Mouse (Mus musculus): ENCODE results near the gene Pik3r5. TPM values are rescaled to one million over a fixed set of nuclear protein-coding genes. Genes with fewer than 3 reads are reported as not detected.
A peak's percentile ranks its signal among the peaks of the same experiment; 100 is the strongest.

The Pik3r5 gene
- total and polyA plus RNA-seq, 2 experiments from 2014 or later = 0.52 to 1.0 TPM

- no peak overlapping the region for H3K9ac ChIP-seq (replicated peaks; ENCODE audit: low read length, poor library complexity, severe bottlenecking)
- no peaks in the 10 kb centered on the region for H3K27me3 ChIP-seq (ENCODE audit: insufficient read depth, low read length)
- no peak for TF ChIP-seq CTCF (IDR thresholded peaks at IDR 0.05)
- no peak for ATAC-seq (ENCODE audit: low FRiP score)
- H3K4me2 ChIP-seq (ENCODE audit: low read depth, low read length, poor library complexity, severe bottlenecking) = no peak overlapping the region
- no peaks in the 10 kb centered on the region for H3K36me3 ChIP-seq (ENCODE audit: insufficient read depth, low read length)
- H3K4me1 ChIP-seq (ENCODE audit: insufficient read depth, low read length) = no peaks in the 10 kb centered on the region; the same call in 1 of the 2 replicates
- no peaks in the 10 kb centered on the region for H3K9me3 ChIP-seq (ENCODE audit: low read length)
- WGBS = 62% methylated on average over 5 of the region's 5 CpGs
- no peak overlapping the region for H3K4me3 ChIP-seq (ENCODE audit: low read depth, low read length)
- no peak overlapping the region for H3K27ac ChIP-seq (ENCODE audit: low read depth, low read length)
- no peak for DNase-seq (ENCODE audit: low spot score)
These were observed 107.7 kb downstream of the Pik3r5 start for GRCm38 (mm10) chr11:68539621-68540020.

GRCm38 (mm10) chr11:68544554-68544953 lies 112.6 kb downstream of the Pik3r5 start:
- Histone ChIP-seq H3K4me2 (ENCODE audit: low read depth, low read length, poor library complexity, severe bottlenecking) (no peak overlapping the region), H3K27ac (ENCODE audit: low read depth, low read length) (no peak overlapping the region), H3K9me3 (ENCODE audit: low read length) (no peaks in the 10 kb centered on the region), H3K4me1 (ENCODE audit: insufficient read depth, low read length) (no peaks in the 10 kb centered on the region; the same call in 1 of the 2 replicates), H3K4me3 (ENCODE audit: low read depth, low read length) (no peak overlapping the region), H3K27me3 (ENCODE audit: insufficient read depth, low read length) (no peaks in the 10 kb centered on the region), H3K36me3 (ENCODE audit: insufficient read depth, low read length) (no peaks in the 10 kb centered on the region), H3K9ac (replicated peaks; ENCODE audit: low read length, poor library complexity, severe bottlenecking) (no peak overlapping the region)
- no peak for DNase-seq (ENCODE audit: low spot score)
- WGBS = 15% methylated on average over 8 of the region's 8 CpGs
- TF ChIP-seq CTCF (IDR thresholded peaks at IDR 0.05) = peak; percentile 69
- ATAC-seq (ENCODE audit: low FRiP score) = no peak

GRCm38 (mm10) chr11:68545172-68545571 lies 113.3 kb downstream of the Pik3r5 start:
- TF ChIP-seq CTCF (IDR thresholded peaks at IDR 0.05) = no peak
- no peak overlapping the region for H3K4me2 ChIP-seq (ENCODE audit: low read depth, low read length, poor library complexity, severe bottlenecking)
- H3K4me1 ChIP-seq (ENCODE audit: insufficient read depth, low read length) = no peaks in the 10 kb centered on the region; the same call in 1 of the 2 replicates
- H3K9me3 ChIP-seq (ENCODE audit: low read length) = no peaks in the 10 kb centered on the region
- no peaks in the 10 kb centered on the region for H3K27me3 ChIP-seq (ENCODE audit: insufficient read depth, low read length)
- no peaks in the 10 kb centered on the region for H3K36me3 ChIP-seq (ENCODE audit: insufficient read depth, low read length)
- no peak for DNase-seq (ENCODE audit: low spot score)
- H3K4me3 ChIP-seq (ENCODE audit: low read depth, low read length) = no peak overlapping the region
- H3K9ac ChIP-seq (replicated peaks; ENCODE audit: low read length, poor library complexity, severe bottlenecking) = no peak overlapping the region
- WGBS = 50% methylated on average over 7 of the region's 7 CpGs
- ATAC-seq (ENCODE audit: low FRiP score) = no peak
- H3K27ac ChIP-seq (ENCODE audit: low read depth, low read length) = no peak overlapping the region

- DNase-seq (ENCODE audit: low spot score) (no peak), ATAC-seq (ENCODE audit: low FRiP score) (no peak)
- Histone ChIP-seq H3K4me2 (ENCODE audit: low read depth, low read length, poor library complexity, severe bottlenecking) (no peak overlapping the region), H3K36me3 (ENCODE audit: insufficient read depth, low read length) (no peaks in the 10 kb centered on the region), H3K4me3 (ENCODE audit: low read depth, low read length) (no peak overlapping the region), H3K4me1 (ENCODE audit: insufficient read depth, low read length) (no peaks in the 10 kb centered on the region; the same call in 1 of the 2 replicates), H3K9ac (replicated peaks; ENCODE audit: low read length, poor library complexity, severe bottlenecking) (no peak overlapping the region), H3K9me3 (ENCODE audit: low read length) (no peaks in the 10 kb centered on the region), H3K27ac (ENCODE audit: low read depth, low read length) (no peak overlapping the region), H3K27me3 (ENCODE audit: insufficient read depth, low read length) (no peaks in the 10 kb centered on the region)
- TF ChIP-seq CTCF (IDR thresholded peaks at IDR 0.05) = no peak
- WGBS = 82% methylated on average over 8 of the region's 8 CpGs
These were observed 113.8 kb downstream of the Pik3r5 start for GRCm38 (mm10) chr11:68545682-68546222.

Other genes starting within 250 kb of the Pik3r5 start
- gene Ntn1, start 31.3 kb upstream of the Pik3r5 start, total RNA-seq (2014; rRNA removed) = 66.4 and 69.1 TPM in 2 replicates
- gene Ntn1, start 31.3 kb upstream of the Pik3r5 start, polyA plus RNA-seq (2015; fragmentation: Nextera tagmentation; extraction: Ambion mirVana) = 9.6 and 9.7 TPM in 2 replicates
- 1.8 and 2.2 TPM in 2 replicates for gene Pik3r6, start 70.9 kb downstream of the Pik3r5 start, total RNA-seq (2014; rRNA removed)
- 1.2 and 1.5 TPM in 2 replicates for gene Pik3r6, start 70.9 kb downstream of the Pik3r5 start, polyA plus RNA-seq (2015; fragmentation: Nextera tagmentation; extraction: Ambion mirVana)
- 0.11 and 0.33 TPM in 2 replicates for gene Mfsd6l, start 124.1 kb downstream of the Pik3r5 start, total RNA-seq (2014; rRNA removed)
- gene Mfsd6l, start 124.1 kb downstream of the Pik3r5 start, polyA plus RNA-seq (2015; fragmentation: Nextera tagmentation; extraction: Ambion mirVana) = 0.19 TPM in 1 of 2 replicates, not detected in the other
- 0.33 TPM in 1 of 2 replicates, not detected in the other for gene Ccdc42, start 154.9 kb downstream of the Pik3r5 start, total RNA-seq (2014; rRNA removed)
- gene Ccdc42, start 154.9 kb downstream of the Pik3r5 start, polyA plus RNA-seq (2015; fragmentation: Nextera tagmentation; extraction: Ambion mirVana) = 0.37 and 0.51 TPM in 2 replicates